Mouse (Mus musculus): ENCODE data around the gene Prkcg. TPM values are rescaled to one million over a fixed set of nuclear protein-coding genes. Genes with fewer than 3 reads are reported as not detected.
A peak's percentile ranks its signal among the peaks of the same experiment; 100 is the strongest.

Gene Prkcg
- 0.12 and 0.19 TPM in 2 replicates for polyA plus RNA-seq (2016; fragmentation: Nextera tagmentation; extraction: Ambion mirVana)

DNA sequence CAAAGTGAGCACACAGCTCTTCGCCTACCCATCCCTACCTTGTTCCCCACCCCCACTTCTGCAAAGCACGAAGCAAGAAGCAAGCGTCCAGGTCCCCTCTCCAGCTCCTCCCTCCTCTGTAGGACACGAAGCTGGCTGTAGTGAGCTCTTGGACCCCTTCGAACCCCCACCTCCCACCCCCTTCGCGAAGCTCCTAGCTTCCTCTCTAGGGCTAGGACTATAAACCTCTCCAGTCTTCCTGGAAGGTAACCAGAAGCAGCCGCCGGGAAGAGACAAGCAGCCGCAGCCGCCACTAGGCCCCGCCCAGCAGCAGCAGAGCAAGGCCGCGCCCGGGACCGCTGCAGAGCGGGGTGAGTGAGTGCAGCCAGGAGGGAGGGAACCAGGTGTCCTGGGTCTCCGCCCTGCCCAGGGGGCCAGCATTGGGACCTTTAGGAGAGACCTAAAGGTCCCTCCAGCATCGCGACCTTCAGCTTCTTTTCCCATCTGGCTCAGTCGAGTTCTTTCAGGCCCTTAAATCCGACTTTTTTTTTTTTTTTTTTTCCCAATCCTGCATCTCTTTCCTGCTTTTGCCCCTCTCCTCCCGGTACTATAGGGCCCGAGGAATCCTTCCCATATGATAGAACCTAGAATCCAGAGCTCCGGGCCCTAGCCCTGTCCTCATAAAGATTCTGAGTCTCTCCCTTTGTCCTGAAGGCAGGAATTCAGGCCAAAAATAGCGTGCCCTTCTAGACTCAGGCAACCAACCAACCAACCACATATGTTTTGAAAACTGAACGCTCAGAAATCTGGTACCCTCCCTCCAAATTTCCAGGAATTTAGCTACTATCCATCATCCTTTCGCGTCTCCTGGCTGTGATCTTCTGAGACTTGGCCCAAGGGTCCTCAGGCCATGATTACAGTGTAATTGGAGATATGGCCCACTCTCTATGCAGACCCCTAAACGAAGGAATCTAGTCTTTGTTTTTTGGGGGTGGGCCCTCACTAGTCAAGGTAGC lies at the start of gene Prkcg, which contains the start of gene Myadm:
Gene Prkcg, plus strand, starts transcription at position 204 of the 995 bp plus-strand sequence.
Gene Myadm, plus strand, starts transcription at position 105 of the 995 bp plus-strand sequence.
- Histone ChIP-seq H3K4me3 (peak within 1 kb of the TSS; percentile 44), H3K36me3 (peaks cover 7% of the 10 kb centered on the region), H3K27ac (peak within 1 kb of the TSS; percentile 82), H3K4me2 (replicated peaks) (peak within 1 kb of the TSS; percentile 67), H3K9ac (peak within 1 kb of the TSS; percentile 51), H3K9me3 (no peaks in the 10 kb centered on the region), H3K27me3 (no peaks in the 10 kb centered on the region), H3K4me1 (peaks cover 16% of the 10 kb centered on the region)
- ATAC-seq (ENCODE audit: insufficient number of reproducible peaks, insufficient read depth, low FRiP score, low TSS enrichment), result peak; percentile 25; the same call in 1 of the 2 replicates
- WGBS, result 2% methylated on average over 30 of the region's 30 CpGs

- Histone ChIP-seq H3K4me2 (replicated peaks) (no peak overlapping the region), H3K36me3 (no peaks in the 10 kb centered on the region), H3K27ac (no peak overlapping the region), H3K4me3 (no peak overlapping the region), H3K9me3 (no peaks in the 10 kb centered on the region), H3K9ac (no peak overlapping the region), H3K4me1 (no peaks in the 10 kb centered on the region), H3K27me3 (no peaks in the 10 kb centered on the region)
- no peak for ATAC-seq (ENCODE audit: insufficient number of reproducible peaks, insufficient read depth, low FRiP score, low TSS enrichment)
- WGBS, result 80% methylated on average over 2 of the region's 2 CpGs
Observed at GRCm38 (mm10) chr7:3239193-3239592, 49.8 kb upstream of the Prkcg start.

- H3K9me3 ChIP-seq, result no peaks in the 10 kb centered on the region
- peaks cover 10% of the 10 kb centered on the region for H3K27me3 ChIP-seq
- ATAC-seq (ENCODE audit: insufficient number of reproducible peaks, insufficient read depth, low FRiP score, low TSS enrichment), result no peak
- 78% methylated on average over 3 of the region's 3 CpGs for WGBS
- no peaks in the 10 kb centered on the region for H3K4me1 ChIP-seq
- H3K27ac ChIP-seq, result no peak overlapping the region
- H3K4me2 ChIP-seq (replicated peaks), result no peak overlapping the region
- no peak overlapping the region for H3K4me3 ChIP-seq
- H3K9ac ChIP-seq, result no peak overlapping the region
- no peaks in the 10 kb centered on the region for H3K36me3 ChIP-seq
Observed at GRCm38 (mm10) chr7:3260701-3261100, 28.3 kb upstream of the Prkcg start.

DNA sequence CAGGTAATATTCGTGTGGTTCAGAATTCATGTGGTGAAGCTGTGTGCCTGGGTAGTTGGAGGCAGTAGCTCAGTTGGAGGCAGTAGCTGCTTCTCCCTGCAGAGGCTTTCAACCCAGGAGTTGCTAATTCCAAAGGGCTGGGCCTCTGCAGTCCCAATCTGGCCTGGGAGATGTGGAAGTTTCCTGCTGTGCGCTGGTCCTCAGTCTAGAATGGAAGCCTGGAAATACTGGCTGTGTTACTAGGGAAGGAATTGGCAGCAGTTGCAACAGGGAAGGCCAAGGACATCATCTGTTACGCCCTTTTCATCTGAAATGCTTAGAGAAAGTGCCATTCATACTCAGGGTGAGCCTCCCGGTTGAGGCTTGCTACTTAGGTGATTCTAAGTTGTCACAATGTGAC lies 27.5 kb upstream of the Prkcg start:
- 69% methylated on average over 4 of the region's 4 CpGs for WGBS

DNA sequence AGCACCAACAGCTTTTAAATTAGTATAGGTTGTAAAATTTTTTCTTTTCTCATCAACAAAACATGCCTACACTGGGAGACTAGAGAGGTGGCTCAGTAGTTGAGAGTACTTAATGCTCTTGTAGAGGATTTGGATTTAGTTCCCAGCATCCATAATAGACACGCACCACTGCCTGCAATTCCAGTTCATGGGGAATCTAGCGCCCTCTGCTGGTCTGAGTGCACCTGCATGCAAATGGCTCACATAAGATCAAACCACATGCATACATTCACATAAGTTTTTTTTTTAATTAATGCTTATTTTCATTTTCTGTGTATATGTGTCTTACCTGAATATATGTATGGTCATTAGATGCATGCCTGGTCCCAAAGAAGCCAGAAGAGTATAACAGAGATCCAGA lies 26.2 kb upstream of the Prkcg start:
- Histone ChIP-seq H3K27me3 (peaks cover 10% of the 10 kb centered on the region), H3K4me2 (replicated peaks) (no peak overlapping the region), H3K27ac (no peak overlapping the region), H3K4me1 (no peaks in the 10 kb centered on the region), H3K4me3 (no peak overlapping the region), H3K9me3 (no peaks in the 10 kb centered on the region), H3K36me3 (no peaks in the 10 kb centered on the region), H3K9ac (no peak overlapping the region)
- no peak for ATAC-seq (ENCODE audit: insufficient number of reproducible peaks, insufficient read depth, low FRiP score, low TSS enrichment)
- WGBS, result 35% methylated on average over 2 of the region's 2 CpGs

More for the DNA sequence above, 27.5 kb upstream of the Prkcg start:
- Histone ChIP-seq H3K9me3 (no peaks in the 10 kb centered on the region), H3K27me3 (peaks cover 10% of the 10 kb centered on the region), H3K4me2 (replicated peaks) (no peak overlapping the region), H3K4me1 (no peaks in the 10 kb centered on the region), H3K4me3 (no peak overlapping the region), H3K9ac (no peak overlapping the region), H3K36me3 (no peaks in the 10 kb centered on the region), H3K27ac (no peak overlapping the region)
- ATAC-seq (ENCODE audit: insufficient number of reproducible peaks, insufficient read depth, low FRiP score, low TSS enrichment), result no peak

DNA sequence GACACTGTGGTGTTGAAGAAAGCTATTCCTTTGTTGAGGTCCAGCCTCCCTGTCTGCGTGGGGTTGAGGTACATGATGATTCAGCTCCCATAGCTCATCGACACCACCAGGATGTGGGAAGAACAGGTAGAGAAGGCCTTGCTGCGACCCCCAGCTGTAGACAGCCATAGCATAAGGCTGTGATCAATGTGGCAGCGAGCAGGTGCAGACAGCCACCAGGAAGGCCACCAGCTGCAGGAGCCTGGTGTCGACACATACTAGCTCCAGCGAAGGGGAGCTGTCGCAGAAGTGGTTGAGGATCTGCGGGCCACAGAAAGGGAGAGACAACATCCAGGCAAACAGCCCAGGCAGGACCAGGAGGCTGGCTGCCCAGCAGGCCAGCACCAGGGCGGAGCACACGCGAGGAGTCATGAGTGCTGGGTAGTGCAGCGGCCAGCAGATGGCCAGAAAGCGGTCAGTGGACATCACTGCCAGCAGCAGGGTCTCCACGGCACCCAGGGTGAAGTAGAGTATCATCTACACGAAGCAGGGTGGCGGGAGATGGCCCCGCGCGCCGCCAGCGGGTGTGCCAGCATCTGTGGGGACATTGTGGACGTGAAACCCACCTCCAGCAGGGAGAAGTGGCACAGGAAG lies 24.5 kb upstream of the Prkcg start:
- peak overlapping the region; percentile 6; the same call in 1 of the 2 replicates for H3K4me2 ChIP-seq (replicated peaks)
- H3K4me1 ChIP-seq, result no peaks in the 10 kb centered on the region
- no peak overlapping the region for H3K9ac ChIP-seq
- H3K4me3 ChIP-seq, result no peak overlapping the region
- ATAC-seq (ENCODE audit: insufficient number of reproducible peaks, insufficient read depth, low FRiP score, low TSS enrichment), result no peak
- H3K9me3 ChIP-seq, result no peaks in the 10 kb centered on the region
- no peak overlapping the region for H3K27ac ChIP-seq
- H3K36me3 ChIP-seq, result no peaks in the 10 kb centered on the region
- H3K27me3 ChIP-seq, result peaks cover 10% of the 10 kb centered on the region
- WGBS, result 35% methylated on average over 22 of the region's 22 CpGs

DNA sequence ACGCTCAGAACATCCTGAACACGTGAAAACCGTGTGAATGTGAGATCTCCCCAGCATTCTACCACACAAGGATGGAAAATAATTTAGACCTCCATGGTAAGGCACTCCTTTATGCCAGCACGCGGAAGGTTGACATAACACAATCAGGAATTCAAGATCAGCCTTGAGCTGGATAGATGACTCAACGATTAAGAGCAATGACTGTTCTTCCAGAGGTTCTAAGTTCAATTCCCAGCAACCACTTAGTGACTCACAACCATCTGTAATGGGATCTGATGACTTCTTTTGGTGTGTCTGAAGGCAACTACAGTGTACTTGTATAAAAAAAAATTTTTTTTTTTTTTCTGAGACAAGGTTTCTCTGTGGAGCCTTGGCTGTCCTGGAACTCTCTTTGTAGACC lies 23.7 kb upstream of the Prkcg start:
- peaks cover 10% of the 10 kb centered on the region for H3K27me3 ChIP-seq
- H3K27ac ChIP-seq, result no peak overlapping the region
- no peak for ATAC-seq (ENCODE audit: insufficient number of reproducible peaks, insufficient read depth, low FRiP score, low TSS enrichment)
- no peaks in the 10 kb centered on the region for H3K36me3 ChIP-seq
- H3K4me3 ChIP-seq, result no peak overlapping the region
- H3K9me3 ChIP-seq, result no peaks in the 10 kb centered on the region
- H3K9ac ChIP-seq, result no peak overlapping the region
- no peaks in the 10 kb centered on the region for H3K4me1 ChIP-seq
- 64% methylated on average over 6 of the region's 6 CpGs for WGBS
- H3K4me2 ChIP-seq (replicated peaks), result no peak overlapping the region

- no peak overlapping the region for H3K4me3 ChIP-seq
- H3K9me3 ChIP-seq, result no peaks in the 10 kb centered on the region
- no peaks in the 10 kb centered on the region for H3K36me3 ChIP-seq
- no peaks in the 10 kb centered on the region for H3K4me1 ChIP-seq
- H3K4me2 ChIP-seq (replicated peaks), result no peak overlapping the region
- no peak overlapping the region for H3K27ac ChIP-seq
- WGBS, result 75% methylated on average over 3 of the region's 3 CpGs
- no peak for ATAC-seq (ENCODE audit: insufficient number of reproducible peaks, insufficient read depth, low FRiP score, low TSS enrichment)
- H3K27me3 ChIP-seq, result peaks cover 10% of the 10 kb centered on the region
- no peak overlapping the region for H3K9ac ChIP-seq
Observed at GRCm38 (mm10) chr7:3267261-3267660, 21.7 kb upstream of the Prkcg start.

DNA sequence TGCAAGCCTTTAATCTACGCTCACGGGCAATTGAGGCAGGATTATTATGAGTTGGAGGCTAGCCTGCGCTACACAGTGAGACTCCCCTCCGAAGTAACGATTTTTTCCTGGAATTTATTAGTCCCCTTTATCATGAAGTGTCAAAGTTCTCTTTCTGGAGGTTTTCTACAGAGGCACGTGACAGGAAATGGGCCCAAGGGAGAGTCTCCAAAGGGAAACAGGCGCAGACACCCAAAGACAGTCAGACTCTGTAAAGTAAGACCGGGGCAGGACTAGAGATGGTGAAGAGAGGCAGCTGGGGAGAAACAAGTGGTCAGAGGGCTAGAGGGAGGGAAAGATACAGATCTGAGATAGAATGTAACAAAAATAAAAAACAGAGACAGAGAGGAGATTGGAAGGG lies 21.1 kb upstream of the Prkcg start:
- Histone ChIP-seq H3K27me3 (peaks cover 10% of the 10 kb centered on the region), H3K4me2 (replicated peaks) (no peak overlapping the region)

GRCm38 (mm10) chr7:3268291-3268690 lies 20.7 kb upstream of the Prkcg start:
- ATAC-seq (ENCODE audit: insufficient number of reproducible peaks, insufficient read depth, low FRiP score, low TSS enrichment), result no peak
- H3K36me3 ChIP-seq, result no peaks in the 10 kb centered on the region
- H3K4me2 ChIP-seq (replicated peaks), result no peak overlapping the region
- H3K9ac ChIP-seq, result no peak overlapping the region
- no peak overlapping the region for H3K4me3 ChIP-seq
- H3K4me1 ChIP-seq, result no peaks in the 10 kb centered on the region
- H3K27ac ChIP-seq, result no peak overlapping the region
- H3K9me3 ChIP-seq, result no peaks in the 10 kb centered on the region
- WGBS, result 15% methylated on average over 3 of the region's 3 CpGs
- H3K27me3 ChIP-seq, result peaks cover 10% of the 10 kb centered on the region

More for the DNA sequence above, 21.1 kb upstream of the Prkcg start:
- Histone ChIP-seq H3K9ac (no peak overlapping the region), H3K36me3 (no peaks in the 10 kb centered on the region), H3K4me3 (no peak overlapping the region), H3K27ac (no peak overlapping the region), H3K9me3 (no peaks in the 10 kb centered on the region), H3K4me1 (no peaks in the 10 kb centered on the region)
- no peak for ATAC-seq (ENCODE audit: insufficient number of reproducible peaks, insufficient read depth, low FRiP score, low TSS enrichment)
- 72% methylated on average over 8 of the region's 8 CpGs for WGBS

- Histone ChIP-seq H3K36me3 (no peaks in the 10 kb centered on the region), H3K4me1 (0 out of 2 replicates have a peak, but pooled peaks cover 3% of the 10 kb centered on the region), H3K4me2 (replicated peaks) (no peak overlapping the region), H3K9me3 (no peaks in the 10 kb centered on the region), H3K4me3 (no peak overlapping the region), H3K27me3 (no peaks in the 10 kb centered on the region), H3K27ac (no peak overlapping the region), H3K9ac (no peak overlapping the region)
- no peak for ATAC-seq (ENCODE audit: insufficient number of reproducible peaks, insufficient read depth, low FRiP score, low TSS enrichment)
- 85% methylated on average over 9 of the region's 9 CpGs for WGBS
Observed at GRCm38 (mm10) chr7:3272206-3272605, 16.8 kb upstream of the Prkcg start.

Data from embryonic facial prominence, embryonic 12.5 days (tissue).